Mouse (Mus musculus): ENCODE measurements around the gene Pgam2. TPM values are rescaled to one million over a fixed set of nuclear protein-coding genes. Genes with fewer than 3 reads are reported as not detected.

Pgam2 gene
- 1.2 and 3.1 TPM in 2 replicates for polyA plus RNA-seq (2015; fragmentation: Nextera tagmentation; extraction: Ambion mirVana)

GRCm38 (mm10) chr11:5803551-5803981 lies at the start of gene Pgam2:
Gene Pgam2 (minus strand): TSS chr11:5803733.
- ATAC-seq, result peak; percentile 12; the same call in 1 of the 2 replicates
- Histone ChIP-seq H3K27ac (no peak within 1 kb of the TSS), H3K9me3 (replicated peaks) (no peaks in the 10 kb centered on the region), H3K36me3 (ENCODE audit: poor library complexity, severe bottlenecking) (peaks cover 33% of the 10 kb centered on the region), H3K4me1 (0 out of 2 replicates have a peak, but pooled peaks cover 6% of the 10 kb centered on the region), H3K27me3 (no peaks in the 10 kb centered on the region), H3K4me2 (no peak within 1 kb of the TSS), H3K4me3 (no peak within 1 kb of the TSS), H3K9ac (no peak within 1 kb of the TSS)
- 51% methylated on average over 8 of the region's 8 CpGs for WGBS

GRCm38 (mm10) chr11:5852314-5852713 lies 48.8 kb upstream of the Pgam2 start:
- ATAC-seq, result no peak
- Histone ChIP-seq H3K9me3 (replicated peaks) (no peaks in the 10 kb centered on the region), H3K9ac (no peak overlapping the region), H3K4me3 (no peak overlapping the region), H3K27me3 (no peaks in the 10 kb centered on the region), H3K27ac (no peak overlapping the region), H3K4me1 (peaks cover 14% of the 10 kb centered on the region), H3K36me3 (ENCODE audit: poor library complexity, severe bottlenecking) (no peaks in the 10 kb centered on the region), H3K4me2 (no peak overlapping the region)
- 50% methylated on average over 1 of the region's 1 CpGs for WGBS

- Histone ChIP-seq H3K9me3 (replicated peaks) (no peaks in the 10 kb centered on the region), H3K27me3 (no peaks in the 10 kb centered on the region), H3K36me3 (ENCODE audit: poor library complexity, severe bottlenecking) (no peaks in the 10 kb centered on the region), H3K4me1 (peaks cover 14% of the 10 kb centered on the region), H3K27ac (no peak overlapping the region), H3K9ac (no peak overlapping the region), H3K4me3 (no peak overlapping the region), H3K4me2 (no peak overlapping the region)
- 49% methylated on average over 4 of the region's 4 CpGs for WGBS
- ATAC-seq, result no peak
Measured at GRCm38 (mm10) chr11:5851021-5851736, 47.6 kb upstream of the Pgam2 start.

GRCm38 (mm10) chr11:5850452-5850851 lies 46.9 kb upstream of the Pgam2 start:
- no peaks in the 10 kb centered on the region for H3K27me3 ChIP-seq
- H3K9ac ChIP-seq, result no peak overlapping the region
- no peak overlapping the region for H3K4me2 ChIP-seq
- H3K4me3 ChIP-seq, result no peak overlapping the region
- no peak for ATAC-seq
- H3K9me3 ChIP-seq (replicated peaks), result no peaks in the 10 kb centered on the region
- H3K36me3 ChIP-seq (ENCODE audit: poor library complexity, severe bottlenecking), result no peaks in the 10 kb centered on the region
- peaks cover 14% of the 10 kb centered on the region for H3K4me1 ChIP-seq
- 72% methylated on average over 5 of the region's 5 CpGs for WGBS
- H3K27ac ChIP-seq, result no peak overlapping the region

- no peak overlapping the region for H3K27ac ChIP-seq
- ATAC-seq, result peak; percentile 38; the same call in 1 of the 2 replicates
- WGBS, result 61% methylated on average over 2 of the region's 2 CpGs
- H3K9me3 ChIP-seq (replicated peaks), result no peaks in the 10 kb centered on the region
- H3K4me1 ChIP-seq, result peaks cover 14% of the 10 kb centered on the region
- H3K27me3 ChIP-seq, result no peaks in the 10 kb centered on the region
- no peak overlapping the region for H3K4me2 ChIP-seq
- no peaks in the 10 kb centered on the region for H3K36me3 ChIP-seq (ENCODE audit: poor library complexity, severe bottlenecking)
- no peak overlapping the region for H3K9ac ChIP-seq
- no peak overlapping the region for H3K4me3 ChIP-seq
Measured at GRCm38 (mm10) chr11:5849316-5849715, 45.8 kb upstream of the Pgam2 start.

GRCm38 (mm10) chr11:5848741-5849140 lies 45.2 kb upstream of the Pgam2 start:
- 25% methylated on average over 6 of the region's 6 CpGs for WGBS
- no peaks in the 10 kb centered on the region for H3K27me3 ChIP-seq
- peak overlapping the region; percentile 27; the same call in 1 of the 2 replicates for H3K27ac ChIP-seq
- peaks cover 14% of the 10 kb centered on the region for H3K4me1 ChIP-seq
- H3K36me3 ChIP-seq (ENCODE audit: poor library complexity, severe bottlenecking), result no peaks in the 10 kb centered on the region
- H3K4me3 ChIP-seq, result no peak overlapping the region
- H3K4me2 ChIP-seq, result no peak overlapping the region
- ATAC-seq, result peak; percentile 91
- H3K9me3 ChIP-seq (replicated peaks), result no peaks in the 10 kb centered on the region
- no peak overlapping the region for H3K9ac ChIP-seq

- Histone ChIP-seq H3K4me3 (no peak overlapping the region), H3K4me2 (no peak overlapping the region), H3K27me3 (no peaks in the 10 kb centered on the region), H3K9me3 (replicated peaks) (no peaks in the 10 kb centered on the region), H3K27ac (no peak overlapping the region), H3K36me3 (ENCODE audit: poor library complexity, severe bottlenecking) (no peaks in the 10 kb centered on the region), H3K4me1 (peaks cover 14% of the 10 kb centered on the region), H3K9ac (no peak overlapping the region)
- WGBS, result 77% methylated on average over 7 of the region's 7 CpGs
- ATAC-seq, result no peak
Measured at GRCm38 (mm10) chr11:5846639-5847345, 43.3 kb upstream of the Pgam2 start.

- H3K27ac ChIP-seq, result no peak overlapping the region
- H3K4me1 ChIP-seq, result no peaks in the 10 kb centered on the region
- no peak overlapping the region for H3K4me2 ChIP-seq
- WGBS, result 83% methylated on average over 3 of the region's 3 CpGs
- no peak overlapping the region for H3K9ac ChIP-seq
- ATAC-seq, result no peak
- no peak overlapping the region for H3K4me3 ChIP-seq
- no peaks in the 10 kb centered on the region for H3K27me3 ChIP-seq
- H3K36me3 ChIP-seq (ENCODE audit: poor library complexity, severe bottlenecking), result no peaks in the 10 kb centered on the region
- no peaks in the 10 kb centered on the region for H3K9me3 ChIP-seq (replicated peaks)
Measured at GRCm38 (mm10) chr11:5843131-5843530, 39.6 kb upstream of the Pgam2 start.

- Histone ChIP-seq H3K4me3 (no peak overlapping the region), H3K4me2 (no peak overlapping the region), H3K4me1 (peaks cover 6% of the 10 kb centered on the region; the same call in 1 of the 2 replicates), H3K9ac (no peak overlapping the region), H3K9me3 (replicated peaks) (no peaks in the 10 kb centered on the region), H3K27ac (no peak overlapping the region), H3K27me3 (no peaks in the 10 kb centered on the region), H3K36me3 (ENCODE audit: poor library complexity, severe bottlenecking) (no peaks in the 10 kb centered on the region)
- 93% methylated on average over 2 of the region's 2 CpGs for WGBS
- ATAC-seq, result no peak
Measured at GRCm38 (mm10) chr11:5841751-5842150, 38.2 kb upstream of the Pgam2 start.

GRCm38 (mm10) chr11:5840346-5840745 lies 36.8 kb upstream of the Pgam2 start:
- no peak overlapping the region for H3K4me3 ChIP-seq
- WGBS, result 84% methylated on average over 7 of the region's 7 CpGs
- no peaks in the 10 kb centered on the region for H3K9me3 ChIP-seq (replicated peaks)
- H3K27ac ChIP-seq, result no peak overlapping the region
- no peak for ATAC-seq
- no peaks in the 10 kb centered on the region for H3K27me3 ChIP-seq
- peaks cover 13% of the 10 kb centered on the region for H3K4me1 ChIP-seq
- H3K4me2 ChIP-seq, result no peak overlapping the region
- no peak overlapping the region for H3K9ac ChIP-seq
- no peaks in the 10 kb centered on the region for H3K36me3 ChIP-seq (ENCODE audit: poor library complexity, severe bottlenecking)

GRCm38 (mm10) chr11:5837251-5838246 lies 34.0 kb upstream of the Pgam2 start, which contains the start of gene Polm:
Gene Polm (minus strand): TSS chr11:5838016.
- Histone ChIP-seq H3K9me3 (replicated peaks) (no peaks in the 10 kb centered on the region), H3K4me3 (peak within 1 kb of the TSS; percentile 69), H3K4me1 (peaks cover 13% of the 10 kb centered on the region), H3K27ac (peak within 1 kb of the TSS; percentile 74), H3K9ac (peak within 1 kb of the TSS; percentile 85), H3K27me3 (no peaks in the 10 kb centered on the region), H3K36me3 (ENCODE audit: poor library complexity, severe bottlenecking) (peaks cover 8% of the 10 kb centered on the region; the same call in 1 of the 2 replicates), H3K4me2 (peak within 1 kb of the TSS; percentile 91)
- peak; percentile 98 for ATAC-seq
- WGBS, result under 1% methylated on average over 63 of the region's 63 CpGs
